Mouse (Mus musculus) CH12.LX (cell line): ENCODE data around the gene Slc22a7. TPM values are rescaled to one million over a fixed set of nuclear protein-coding genes. Genes with fewer than 3 reads are reported as not detected.

Experiments used
- DNase-seq: peaks from one replicate; pipeline ENCODE4 v3.0.0-alpha.2; 2013; ENCODE audit errors: extremely low read depth
- H3K27ac ChIP-seq: 2 replicates; pipeline ENCODE4 v1.5.1; 2012; ENCODE audit warnings: low read depth, mild to moderate bottlenecking, control low read depth, moderate library complexity; ENCODE audit not compliant: insufficient read depth
- H3K27me3 ChIP-seq: replicated peaks from 2 replicates; pipeline ENCODE3; 2012; ENCODE audit warnings: inconsistent platforms
- H3K36me3 ChIP-seq, 2 experiments: replicated peaks in 1 of 2; 2 replicates each; pipeline versions ENCODE3 to v1.6.1; 2012; ENCODE audit warnings: inconsistent platforms in 1 of 2, low read length in 1 of 2, mild to moderate bottlenecking in 1 of 2, mixed read lengths in 1 of 2, moderate library complexity in 1 of 2; ENCODE audit not compliant: control insufficient read depth in 1 of 2, insufficient read depth in 1 of 2
- H3K4me1 ChIP-seq, 2 experiments: 2 replicates each; pipeline ENCODE4 v1.6.1; 2012; ENCODE audit warnings: inconsistent platforms in 1 of 2, moderate library complexity in 1 of 2; ENCODE audit not compliant: insufficient read depth in 2 of 2, control insufficient read depth in 1 of 2
- H3K4me2 ChIP-seq: 2 replicates; pipeline ENCODE4 v1.6.1; 2012; ENCODE audit warnings: low read depth, mild to moderate bottlenecking, control low read depth; ENCODE audit not compliant: poor library complexity, insufficient read depth, severe bottlenecking
- H3K4me3 ChIP-seq, 3 experiments: fragments of 150-350 bp in 1 of 3; sonication (generic) in 1 of 3; replicated peaks in 1 of 3; 2 replicates each; pipeline versions ENCODE3 to v1.5.1; 2011 to 2012; ENCODE audit warnings: low read depth in 2 of 3, low read length in 2 of 3, mild to moderate bottlenecking in 2 of 3, moderate library complexity in 2 of 3, control low read depth in 1 of 3, improper control_type of control experiment in 1 of 3, inconsistent platforms in 1 of 3, mixed read lengths in 1 of 3; ENCODE audit not compliant: poor library complexity in 1 of 3
- H3K79me2 ChIP-seq: replicated peaks from 2 replicates; pipeline ENCODE4 v1.6.1; 2012; ENCODE audit warnings: mild to moderate bottlenecking, moderate library complexity; ENCODE audit not compliant: control insufficient read depth, poor library complexity, insufficient read depth, severe bottlenecking; ENCODE audit errors: extremely low read depth
- H3K9ac ChIP-seq: 2 replicates; pipeline ENCODE4 v1.6.1; 2012; ENCODE audit warnings: low read depth, mild to moderate bottlenecking, control low read depth, moderate library complexity; ENCODE audit not compliant: insufficient read depth
- H3K9me3 ChIP-seq: replicated peaks from 2 replicates; pipeline ENCODE3; 2012; ENCODE audit warnings: low read length, inconsistent platforms, mixed read lengths
- CHD1 ChIP-seq: IDR thresholded peaks from 2 replicates; pipeline ENCODE4 v1.6.1; 2012; ENCODE audit warnings: low read depth, low read length, improper control_type of control experiment, inconsistent platforms
- CTCF ChIP-seq, 2 experiments: IDR thresholded peaks in 1 of 2; conservative IDR thresholded peaks in 1 of 2; 2 replicates each; pipeline ENCODE4 v1.5.1; 2011 to 2012; ENCODE audit warnings: low read depth in 2 of 2, low read length in 2 of 2, improper control_type of control experiment in 1 of 2, inconsistent platforms in 1 of 2, mild to moderate bottlenecking in 1 of 2, moderate library complexity in 1 of 2
- ELF1 ChIP-seq: IDR thresholded peaks from 2 replicates; pipeline ENCODE4 v1.6.1; 2014; ENCODE audit warnings: low read depth, mild to moderate bottlenecking, inconsistent platforms, low read length, improper control_type of control experiment
- EP300 ChIP-seq: IDR thresholded peaks from 2 replicates; pipeline ENCODE4 v1.6.1; 2011; ENCODE audit warnings: low read length, improper control_type of control experiment
- ETS1 ChIP-seq: conservative IDR thresholded peaks from 2 replicates; pipeline ENCODE4 v1.6.1; 2012; ENCODE audit warnings: low read depth, mild to moderate bottlenecking, inconsistent platforms, low read length, improper control_type of control experiment, moderate library complexity
- GABPA ChIP-seq: IDR thresholded peaks from 2 replicates; pipeline ENCODE4 v1.6.1; 2012; ENCODE audit warnings: low read depth, low read length, improper control_type of control experiment, inconsistent platforms; ENCODE audit not compliant: insufficient replicate concordance
- HCFC1 ChIP-seq: IDR thresholded peaks from 2 replicates; pipeline ENCODE4 v1.6.1; 2012; ENCODE audit warnings: low read depth, mild to moderate bottlenecking, inconsistent platforms, low read length, improper control_type of control experiment
- IRF4 ChIP-seq: IDR thresholded peaks from 2 replicates; pipeline ENCODE4 v1.6.1; 2014; ENCODE audit warnings: low read depth, mild to moderate bottlenecking, inconsistent platforms, low read length, improper control_type of control experiment
- JUN ChIP-seq: IDR thresholded peaks from 2 replicates; pipeline ENCODE4 v1.6.1; 2011; ENCODE audit warnings: low read depth, mild to moderate bottlenecking, low read length, improper control_type of control experiment, moderate library complexity; ENCODE audit not compliant: insufficient read depth
- KAT2A ChIP-seq: IDR thresholded peaks from 2 replicates; pipeline ENCODE4 v1.6.1; 2012; ENCODE audit warnings: low read length, improper control_type of control experiment, inconsistent platforms; ENCODE audit not compliant: insufficient replicate concordance
- MEF2A ChIP-seq: IDR thresholded peaks from 2 replicates; pipeline ENCODE4 v1.6.1; 2014; ENCODE audit warnings: low read depth, mild to moderate bottlenecking, inconsistent platforms, low read length, improper control_type of control experiment, borderline replicate concordance
- MXI1 ChIP-seq: IDR thresholded peaks from 2 replicates; pipeline ENCODE4 v1.6.1; 2011; ENCODE audit warnings: mild to moderate bottlenecking, low read depth, low read length, improper control_type of control experiment
- MYC ChIP-seq: IDR thresholded peaks from 2 replicates; pipeline ENCODE4 v1.6.1; 2011; ENCODE audit warnings: low read depth, mild to moderate bottlenecking, improper control_type of control experiment, low read length
- NRF1 ChIP-seq: IDR thresholded peaks from 2 replicates; pipeline ENCODE4 v1.6.1; 2014; ENCODE audit warnings: low read depth, mild to moderate bottlenecking, inconsistent platforms, low read length, improper control_type of control experiment, moderate library complexity
- PAX5 ChIP-seq: IDR thresholded peaks from 2 replicates; pipeline ENCODE4 v1.6.1; 2012; ENCODE audit warnings: low read length, inconsistent platforms, mixed read lengths
- POLR2A ChIP-seq: IDR thresholded peaks from 2 replicates; pipeline ENCODE4 v1.6.1; 2011; ENCODE audit warnings: low read depth, mild to moderate bottlenecking, improper control_type of control experiment, low read length
- RAD21 ChIP-seq: IDR thresholded peaks from 2 replicates; pipeline ENCODE4 v1.6.1; 2011; ENCODE audit warnings: low read depth, mild to moderate bottlenecking, low read length, improper control_type of control experiment, moderate library complexity
- RCOR1 ChIP-seq: conservative IDR thresholded peaks from 2 replicates; pipeline ENCODE4 v1.6.1; 2012; ENCODE audit warnings: low read depth, mild to moderate bottlenecking, inconsistent platforms, low read length, improper control_type of control experiment
- SIN3A ChIP-seq: IDR thresholded peaks from 2 replicates; pipeline ENCODE4 v1.6.1; 2012; ENCODE audit warnings: low read length, improper control_type of control experiment, inconsistent platforms
- TBP ChIP-seq: conservative IDR thresholded peaks from 2 replicates; pipeline ENCODE4 v1.6.1; 2011; ENCODE audit warnings: low read depth, low read length, improper control_type of control experiment
- TCF12 ChIP-seq: IDR thresholded peaks from 2 replicates; pipeline ENCODE4 v1.6.1; 2014; ENCODE audit warnings: low read depth, mild to moderate bottlenecking, inconsistent platforms, low read length, improper control_type of control experiment
- UBTF ChIP-seq: IDR thresholded peaks from 2 replicates; pipeline ENCODE4 v1.6.1; 2012; ENCODE audit warnings: low read depth, mild to moderate bottlenecking, inconsistent platforms, low read length, improper control_type of control experiment, moderate library complexity
- ZC3H11A ChIP-seq: IDR thresholded peaks from 2 replicates; pipeline ENCODE4 v1.6.1; 2012; ENCODE audit warnings: low read depth, mild to moderate bottlenecking, inconsistent platforms, low read length, improper control_type of control experiment
- ZKSCAN1 ChIP-seq: IDR thresholded peaks from 2 replicates; pipeline ENCODE4 v1.6.1; 2012; ENCODE audit warnings: low read depth, inconsistent platforms, low read length, improper control_type of control experiment, borderline replicate concordance
- ZMIZ1 ChIP-seq: IDR thresholded peaks from 2 replicates; pipeline ENCODE4 v1.6.1; 2012; ENCODE audit warnings: low read depth, mild to moderate bottlenecking, inconsistent platforms, low read length, improper control_type of control experiment
- ZNF384 ChIP-seq: IDR thresholded peaks from 2 replicates; pipeline ENCODE4 v1.6.1; 2012; ENCODE audit warnings: low read depth, low read length, improper control_type of control experiment, inconsistent platforms
- dilution Hi-C: fragments of 300-500 bp; cut with MboI; formaldehyde crosslinking; loops from 2 replicates; pipeline ENCODE4 v1.14.3; 2020; ENCODE audit warnings: low sequenced_read_pairs; ENCODE audit not compliant: extremely low pct_unique_long_range_greater_than_20kb, extremely low pct_ligation_motif_present
- in situ Hi-C: fragments of 300-500 bp; cut with MboI; formaldehyde crosslinking; loops from 3 replicates; pipeline ENCODE4 v1.14.3; 2019; ENCODE audit warnings: low sequenced_read_pairs, low pct_ligation_motif_present, low pct_unique_long_range_greater_than_20kb, mixed read lengths
- polyA plus RNA-seq: library from polyadenylated mRNA; unstranded; fragments of >175 nt; gene quantifications from 2 replicates; pipeline ENCODE4 v1.2.1, GENCODE M21; 2012; ENCODE audit warnings: low read depth; ENCODE audit not compliant: insufficient read length
- total RNA-seq, 2 experiments: library from RNA; depleted of rRNA; stranded (reverse); fragments of 300-350 nt in 1 of 2; fragments of >200 nt in 1 of 2; gene quantifications; 2 replicates each; pipeline ENCODE4 v1.2.3; 2012 to 2014

The Slc22a7 gene
- total and polyA plus RNA-seq, 3 experiments = not detected

DNA sequence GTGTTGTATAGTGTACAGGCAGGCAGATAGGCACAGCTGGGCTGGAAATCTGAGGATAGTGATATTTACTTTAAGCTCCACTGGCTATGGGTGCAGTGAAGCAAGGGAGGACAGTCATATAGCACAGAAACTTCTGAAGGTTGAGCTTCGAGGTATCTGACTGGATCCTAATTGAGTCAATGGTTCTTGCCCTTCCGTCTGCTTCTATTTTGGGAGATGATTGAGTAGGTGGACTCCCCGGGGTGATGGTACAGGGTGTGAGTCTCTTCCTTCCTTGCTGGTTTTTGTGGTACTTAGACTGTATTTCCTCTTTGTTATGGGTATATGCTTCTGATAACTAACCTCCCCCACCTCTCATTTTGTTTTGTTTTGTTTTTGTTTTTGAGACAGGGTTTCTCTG, 50.1 kb downstream of the Slc22a7 start (continued):
- TF ChIP-seq TBP (no peak), MXI1 (no peak), NRF1 (no peak), ZNF384 (no peak), ZC3H11A (no peak), CTCF (conservative IDR thresholded peaks at IDR 0.05 in 1 of 2, IDR thresholded peaks at IDR 0.05 in 1 of 2; ENCODE audit: low read depth in 2 of 2, low read length in 2 of 2) (no peak), KAT2A (no peak), MEF2A (peak; percentile 92)
- TF ChIP-seq, all 38 proteins: peak for 6

DNA sequence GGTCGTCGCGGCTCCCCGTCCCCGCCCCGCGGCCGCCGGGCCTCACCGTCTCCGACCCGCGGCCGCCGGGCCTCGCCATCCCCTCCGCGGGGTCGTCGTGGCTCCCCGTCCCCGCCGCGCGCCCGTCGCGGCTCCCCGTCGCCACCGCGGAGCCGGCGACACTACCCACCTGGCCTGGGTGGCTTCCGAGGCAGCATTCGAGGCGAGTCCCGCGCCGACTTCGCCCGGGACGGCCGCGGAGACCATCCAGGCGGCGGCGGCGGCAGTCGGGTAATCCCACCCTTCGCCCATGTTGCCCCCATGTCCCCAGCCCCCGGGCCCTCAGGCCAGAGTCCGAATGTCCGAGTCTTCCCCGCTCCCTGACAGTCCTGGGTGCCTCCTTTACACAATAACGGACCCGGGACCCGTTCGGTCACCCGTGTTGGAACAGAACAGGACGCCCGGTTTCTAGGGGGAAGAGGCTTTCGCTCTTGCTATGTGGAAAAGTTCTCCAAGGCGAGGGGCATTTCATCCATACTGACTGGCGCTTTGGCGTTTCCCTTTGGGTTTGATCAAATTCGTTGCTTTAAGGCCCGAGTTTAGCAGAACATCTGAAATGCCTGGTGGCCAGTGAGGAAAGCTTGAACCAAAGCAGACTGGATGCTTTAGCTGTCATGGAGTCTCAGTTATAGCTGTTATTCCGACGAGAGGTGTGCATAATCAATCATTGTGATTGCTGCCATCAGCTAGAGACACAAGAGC, 54.0 kb downstream of the Slc22a7 start:
- peak; percentile 18 for DNase-seq
- in situ Hi-C loops (no loop called here), dilution Hi-C loops (no loop called here)
- Histone ChIP-seq H3K27me3 (peaks cover 25% of the 10 kb centered on the region), H3K79me2 (no peaks in the 10 kb centered on the region), H3K4me1 (peaks cover 4 to 20% of the 10 kb centered on the region in 2 experiments; a peak in 3 of 4 replicates), H3K9me3 (no peaks in the 10 kb centered on the region), H3K9ac (peak overlapping the region; percentile 72), H3K36me3 (no peaks in the 10 kb centered on the region), H3K27ac (no peak overlapping the region), H3K4me2 (peak overlapping the region; percentile 55), H3K4me3 (peak overlapping the region; percentile 51 to 87 (median 66))
- TF ChIP-seq JUN = no peak
- TF ChIP-seq ZNF384 = no peak
- no peak for TF ChIP-seq IRF4
- 0 out of 2 replicates have a peak, but pooled peaks have one; percentile 13 for TF ChIP-seq UBTF

DNA sequence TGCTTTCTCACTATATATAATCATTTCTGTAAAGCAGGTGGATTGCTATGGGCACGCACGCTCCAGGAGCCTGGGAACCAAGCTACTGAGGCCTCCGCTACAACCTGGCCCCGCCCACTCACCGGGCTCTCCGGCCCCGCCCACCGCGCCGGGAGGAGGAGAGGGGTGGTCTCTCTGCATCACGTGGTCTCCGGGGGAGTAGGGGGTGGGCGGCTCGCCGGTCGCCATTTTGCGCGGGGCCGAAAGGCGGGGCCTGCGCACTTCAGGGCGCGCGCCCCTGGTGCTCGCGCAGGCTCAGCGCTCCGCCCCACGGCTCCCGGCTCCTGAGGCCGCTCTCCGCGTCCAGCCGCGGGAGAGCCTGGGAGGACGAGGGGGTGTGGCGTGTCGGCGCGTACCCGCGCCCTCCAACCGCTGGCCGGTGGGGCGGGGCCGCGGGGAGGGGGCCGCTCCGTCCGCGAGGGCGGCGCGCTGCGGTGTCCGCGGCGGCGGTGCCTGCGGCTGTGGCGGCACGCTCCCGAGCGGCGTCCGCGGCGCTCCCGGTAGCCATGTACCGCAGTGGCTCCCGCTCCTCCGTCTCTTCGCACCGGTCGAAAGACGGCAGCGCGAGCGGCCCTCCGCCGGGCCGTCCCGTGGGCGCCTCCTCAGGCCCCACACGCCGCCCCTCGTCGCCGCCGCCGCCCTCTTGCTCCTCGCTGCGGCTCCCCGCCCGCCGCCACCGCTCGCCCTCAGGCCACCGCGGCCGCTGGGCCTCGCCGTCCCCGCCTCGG, 54.8 kb downstream of the Slc22a7 start, which contains the start of gene Zfp318:
Zfp318 (plus strand) TSS at position 438 of the 767 bp plus-strand sequence.
- H3K9ac ChIP-seq = peak within 1 kb of the TSS; percentile 72
- H3K4me1 ChIP-seq = peaks cover 7 to 21% of the 10 kb centered on the region in 2 experiments; a peak in 3 of 4 replicates
- peak within 1 kb of the TSS; percentile 5; the same call in 1 of the 2 replicates for H3K27ac ChIP-seq
- dilution Hi-C loops (no loop called here), in situ Hi-C loops (no loop called here)
- H3K9me3 ChIP-seq = no peaks in the 10 kb centered on the region
- H3K4me2 ChIP-seq = peak within 1 kb of the TSS; percentile 85
- no peaks in the 10 kb centered on the region for H3K79me2 ChIP-seq
- peak; percentile 90 for DNase-seq
- H3K36me3 ChIP-seq = no peaks in the 10 kb centered on the region
- H3K27me3 ChIP-seq = peaks cover 25% of the 10 kb centered on the region
- H3K4me3 ChIP-seq = peak within 1 kb of the TSS; percentile 51 to 87 (median 66)
- TF ChIP-seq IRF4 (no peak), ZKSCAN1 (no peak), SIN3A (no peak), ZMIZ1 (no peak), PAX5 (no peak), UBTF (peak; percentile 42; the same call in 1 of the 2 replicates), HCFC1 (peak; percentile 44), TBP (0 out of 2 replicates have a peak, but pooled peaks have one; percentile 37), MYC (no peak), ELF1 (peak; percentile 13; the same call in 1 of the 2 replicates), POLR2A (peak; percentile 63), ETS1 (no peak), EP300 (no peak), KAT2A (no peak), TCF12 (peak; percentile 33; the same call in 1 of the 2 replicates), MXI1 (peak; percentile 63), NRF1 (peak; percentile 94), CTCF (conservative IDR thresholded peaks at IDR 0.05 in 1 of 2, IDR thresholded peaks at IDR 0.05 in 1 of 2; ENCODE audit: low read depth in 2 of 2, low read length in 2 of 2) (no peak), RAD21 (no peak), CHD1 (no peak), GABPA (no peak), RCOR1 (no peak)
